Mouse (Mus musculus): ENCODE measurements around the gene Olfr1442. TPM values are rescaled to one million over a fixed set of nuclear protein-coding genes. Genes with fewer than 3 reads are reported as not detected.

Olfr1442 gene
- total RNA-seq (2023) = not detected in 2 replicates

DNA sequence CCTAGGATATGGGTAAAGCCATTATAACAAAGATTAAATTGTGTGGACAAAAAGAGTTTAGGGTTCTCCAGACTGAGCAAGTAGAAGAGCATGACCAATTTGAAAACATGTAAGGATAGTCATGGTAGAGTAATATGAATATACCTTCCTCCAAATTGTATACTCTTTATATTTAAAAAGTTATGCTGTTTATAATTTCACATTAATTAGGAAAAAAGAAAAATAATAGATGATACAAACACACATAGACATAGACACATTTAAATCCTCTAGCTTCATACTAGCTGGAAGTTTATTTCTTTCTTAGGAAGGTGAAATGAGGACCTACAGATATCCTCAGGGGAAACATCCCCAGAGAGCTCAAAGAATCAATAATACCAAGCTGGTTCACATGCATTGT, at the start of gene Olfr1442:
TSS of gene Olfr1442 (plus strand) at position 301 of the 400 bp plus-strand sequence.

DNA sequence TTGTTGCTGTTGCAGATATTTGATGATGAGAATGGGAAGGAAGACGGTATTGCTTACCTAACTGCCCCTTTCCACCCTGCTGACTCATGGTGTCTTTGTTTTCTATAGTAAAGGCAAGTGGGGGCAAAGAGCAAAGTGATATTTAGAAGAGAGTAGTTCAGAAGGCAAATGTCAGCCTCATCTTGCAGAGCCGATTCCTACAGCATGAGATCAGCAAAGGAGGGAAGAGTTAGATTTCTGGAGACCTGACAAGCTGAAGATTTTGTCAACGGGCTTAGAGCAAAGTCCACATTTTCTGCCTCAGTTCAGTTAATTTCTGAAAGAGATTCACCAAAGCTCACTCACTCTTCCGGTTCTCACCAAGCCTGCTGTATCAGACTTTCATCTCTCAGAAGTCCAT, 37.1 kb upstream of the Olfr1442 start, which contains the start of gene Glyat:
TSS of gene Glyat (plus strand) at position 133 of the 400 bp plus-strand sequence.

DNA sequence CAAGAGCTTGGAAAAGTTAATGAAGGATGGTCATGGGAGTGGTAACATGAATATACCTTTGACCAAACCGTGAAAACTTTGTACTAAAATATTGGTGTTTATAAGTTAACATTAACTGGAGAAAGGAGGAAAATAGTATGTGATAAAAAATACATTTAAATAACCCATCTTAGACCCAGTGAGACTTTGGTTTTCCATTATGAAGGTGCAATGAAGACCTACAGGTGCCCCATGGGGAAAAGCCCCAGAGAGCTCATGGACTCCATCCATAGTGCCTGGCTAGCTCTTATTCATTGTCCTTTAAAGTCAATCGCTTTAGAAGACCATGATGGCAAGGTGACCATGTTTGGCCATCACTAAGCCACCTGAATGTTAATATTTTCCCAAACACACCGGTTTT, 7.6 kb downstream of the Olfr1442 start, which contains the start of gene Olfr1443:
TSS of gene Olfr1443 (plus strand) at position 301 of the 400 bp plus-strand sequence.

DNA sequence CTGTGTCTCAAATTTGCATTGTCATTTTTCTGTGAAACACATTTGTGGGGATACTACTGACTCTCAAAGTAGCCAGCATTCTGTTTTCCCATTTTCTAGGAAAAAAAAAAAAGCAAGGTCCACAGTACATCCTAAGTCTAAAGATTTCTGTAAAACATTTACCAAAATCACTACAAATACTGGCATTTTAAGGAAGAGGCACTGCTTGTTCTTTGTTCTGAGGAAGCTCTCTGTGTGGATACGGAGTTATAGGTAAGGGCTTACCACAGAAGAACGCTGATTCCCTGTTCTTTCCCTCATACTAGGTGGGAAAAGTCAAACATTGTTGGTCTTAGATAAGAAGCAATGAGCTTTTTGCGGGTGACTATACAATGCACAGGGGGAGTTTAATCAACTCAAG, 25.4 kb downstream of the Olfr1442 start, which contains the start of gene Keg1:
TSS of gene Keg1 (plus strand) at position 197 of the 400 bp plus-strand sequence.

Other genes starting within 250 kb of the Olfr1442 start
- gene Pfpl, start 242.5 kb upstream of the Olfr1442 start, total RNA-seq (2023) = not detected in 2 replicates
- gene Mpeg1, start 209.7 kb upstream of the Olfr1442 start, total RNA-seq (2023) = 615 and 619 TPM in 2 replicates
- gene Dtx4, start 169.0 kb upstream of the Olfr1442 start, total RNA-seq (2023) = 17.6 and 20.5 TPM in 2 replicates
- gene Fam111a, start 124.7 kb upstream of the Olfr1442 start, total RNA-seq (2023) = 116 and 125 TPM in 2 replicates
- gene Gm4952, start 70.5 kb upstream of the Olfr1442 start, total RNA-seq (2023) = not detected in 2 replicates
- not detected in 2 replicates for gene Glyat, start 37.1 kb upstream of the Olfr1442 start, total RNA-seq (2023)
- not detected in 2 replicates for gene Olfr1443, start 7.7 kb downstream of the Olfr1442 start, total RNA-seq (2023)
- gene Keg1, start 25.3 kb downstream of the Olfr1442 start, total RNA-seq (2023) = not detected in 2 replicates
- 1.9 and 2.5 TPM in 2 replicates for gene Cntf, start 95.2 kb downstream of the Olfr1442 start, total RNA-seq (2023)
- gene Zfp91, start 125.7 kb downstream of the Olfr1442 start, total RNA-seq (2023) = 53.4 and 64.8 TPM in 2 replicates
- 10.0 and 10.1 TPM in 2 replicates for gene Lpxn, start 125.8 kb downstream of the Olfr1442 start, total RNA-seq (2023)
- gene Gm5244, start 176.2 kb downstream of the Olfr1442 start, total RNA-seq (2023) = 0.66 TPM in 1 of 2 replicates, not detected in the other
- gene Olfr1444, start 186.8 kb downstream of the Olfr1442 start, total RNA-seq (2023) = not detected in 2 replicates
- not detected in 2 replicates for gene Olfr1445, start 213.4 kb downstream of the Olfr1442 start, total RNA-seq (2023)
- not detected in 2 replicates for gene Olfr1446, start 223.1 kb downstream of the Olfr1442 start, total RNA-seq (2023)
- gene Olfr1447, start 233.3 kb downstream of the Olfr1442 start, total RNA-seq (2023) = not detected in 2 replicates